9 mouse cellular contexts compared by ENCODE assay signal in the genomic region with DNA sequence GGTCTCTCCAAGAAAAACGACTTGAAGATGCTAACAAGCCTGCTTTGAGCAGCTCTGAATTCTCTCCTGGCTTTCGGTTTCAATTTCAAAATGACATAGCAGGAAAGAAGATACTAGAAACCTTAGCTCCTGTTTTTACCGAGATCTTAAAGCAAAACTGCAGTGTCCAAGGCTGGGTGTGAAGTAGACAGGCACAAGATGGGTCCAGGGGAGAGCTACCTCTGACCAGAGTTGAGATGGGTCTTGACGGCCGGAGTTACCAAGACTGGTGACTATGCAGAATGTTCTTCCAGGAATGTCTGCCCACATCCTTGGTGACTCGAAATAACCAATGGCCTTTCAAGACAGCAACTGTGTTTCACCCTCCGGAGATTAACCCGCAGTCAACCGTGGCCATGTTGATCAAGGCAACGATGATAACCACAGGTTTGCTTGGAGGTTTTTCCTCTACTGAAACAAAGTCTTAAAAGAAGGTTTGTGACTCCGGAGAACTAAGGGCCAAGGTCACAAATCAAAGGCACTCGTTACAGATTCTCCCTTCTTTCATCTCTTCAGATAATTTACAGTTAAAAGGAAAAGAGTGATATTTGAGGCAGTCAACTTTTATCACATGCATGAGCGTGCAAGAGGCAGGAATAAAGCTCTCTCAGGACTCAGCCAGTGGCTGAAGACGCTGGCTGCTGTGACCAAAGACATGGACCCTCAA.
DNase-seq lines count a peak whose midpoint lies in the region; ATAC-seq and TF ChIP-seq lines count a peak whose summit lies in the region.
"Had no signal": no experiment of that assay in that cellular context is flagged by ENCODE, and none has a peak within 500 bp of the region (broad histone marks: within the 10 kb centered on the region; RNA-seq: fewer than 3 reads in every experiment).

No protein-coding gene starts in this region.

- no peaks in the 10 kb centered on the region for H3K27me3 ChIP-seq in myocyte (ENCODE audit: control insufficient read depth, insufficient read depth, insufficient read length)
- H3K27me3 ChIP-seq: neural tube, embryonic 13.5 days had no signal

- no peak for DNase-seq in frontal cortex, postnatal 25 days (ENCODE audit: low spot score in 2 of 2)
- peak; percentile 46 for DNase-seq in Muller cell, postnatal 12 days (ENCODE audit: inconsistent ontology term)
- DNase-seq in gastrocnemius, postnatal 36 days = peak; percentile 8 to 41
- no peak for DNase-seq in cerebellum, adult 9-11 months
- DNase-seq in layer of hippocampus, postnatal 14 days (ENCODE audit: low spot score in 2 of 2) = no peak
- no peak for DNase-seq in left cerebral cortex, adult 11 months (ENCODE audit: low spot score)

- TF ChIP-seq POLR2A in myocyte (IDR thresholded peaks at IDR 0.05; ENCODE audit: insufficient read length, low read depth) = peak; percentile 19

- peaks cover 4% of the 10 kb centered on the region for H3K36me3 ChIP-seq in myocyte (ENCODE audit: control insufficient read depth, insufficient read depth)

- peak overlapping the region; percentile 2 for H3K4me3 ChIP-seq in myocyte
- H3K4me3 ChIP-seq: neural tube, embryonic 13.5 days had no signal

- H3K79me2 ChIP-seq in myocyte (ENCODE audit: control insufficient read depth, insufficient read depth) = no peaks in the 10 kb centered on the region

- no peak overlapping the region for H3ac ChIP-seq in myocyte (ENCODE audit: control insufficient read depth, insufficient read length)

- intact Hi-C loops in gastrocnemius, postnatal 36 days (cut with DNase I) = loop anchor here (5.0 kb wide), 1 partner anchor 90 kb away; no protein-coding TSS in a partner anchor

- peak overlapping the region; percentile 82 for H3K4me2 ChIP-seq in myocyte (ENCODE audit: low read depth)
- H3K4me2 ChIP-seq: neural tube, embryonic 13.5 days had no signal

- ATAC-seq in frontal cortex, adult (ENCODE audit: low TSS enrichment) = peak; percentile 18; the same call in 1 of the 2 replicates

TF ChIP-seq in myocyte, 11 proteins besides CTCF, POLR2A, EP300 and RAD21:
- TF ChIP-seq MYOD1 (IDR thresholded peaks at IDR 0.05; ENCODE audit: control insufficient read depth in 1 of 3, insufficient read length in 2 of 3, low read depth in 2 of 3) = no peak
- no peak for TF ChIP-seq MYOG (IDR thresholded peaks at IDR 0.05; ENCODE audit: control insufficient read depth in 1 of 3, insufficient read depth in 1 of 3, insufficient read length in 2 of 3, low read depth in 2 of 3)
- TF ChIP-seq USF1 (IDR thresholded peaks at IDR 0.05; ENCODE audit: low read depth) = no peak
- no peak for TF ChIP-seq TCF12 (IDR thresholded peaks at IDR 0.05; ENCODE audit: insufficient read depth, poor library complexity, severe bottlenecking)
- no peak for TF ChIP-seq MAX (IDR thresholded peaks at IDR 0.05; ENCODE audit: low read depth)
- TF ChIP-seq REST (IDR thresholded peaks at IDR 0.05; ENCODE audit: insufficient read depth, insufficient read length) = no peak
- TF ChIP-seq SRF (IDR thresholded peaks at IDR 0.05; ENCODE audit: control insufficient read depth, insufficient read length, low read depth) = no peak
- TF ChIP-seq TCF3 (IDR thresholded peaks at IDR 0.05; ENCODE audit: insufficient read length, low read depth) = no peak
- no peak for TF ChIP-seq CEBPB (IDR thresholded peaks at IDR 0.05; ENCODE audit: insufficient read depth, poor library complexity, severe bottlenecking)
- no peak for TF ChIP-seq E2F4 (IDR thresholded peaks at IDR 0.05; ENCODE audit: insufficient read depth)
- no peak for TF ChIP-seq POLR2AphosphoS2 (IDR thresholded peaks at IDR 0.05; ENCODE audit: insufficient read length, low read depth)
TF ChIP-seq in myocyte: peak in this region for 0.

Comparison
In these comparisons a context has a peak if more than half of its experiments do, and no peak if none do; other contexts are left out.
1. DNase-seq: peak in Muller cell, postnatal 12 days (single experiment) and gastrocnemius, postnatal 36 days (2 of 2); none in frontal cortex, postnatal 25 days (0 of 2), cerebellum, adult 9-11 months (single experiment), layer of hippocampus, postnatal 14 days (0 of 2) and left cerebral cortex, adult 11 months (single experiment).